Mouse (Mus musculus) WW6 (cell line): ENCODE results near the gene Nfix.

Experiments
- DNase-seq: peaks from one replicate; pipeline ENCODE4 v3.0.0-alpha.2; 2013; ENCODE audit warnings: low read depth, low spot score

The Nfix gene

DNA sequence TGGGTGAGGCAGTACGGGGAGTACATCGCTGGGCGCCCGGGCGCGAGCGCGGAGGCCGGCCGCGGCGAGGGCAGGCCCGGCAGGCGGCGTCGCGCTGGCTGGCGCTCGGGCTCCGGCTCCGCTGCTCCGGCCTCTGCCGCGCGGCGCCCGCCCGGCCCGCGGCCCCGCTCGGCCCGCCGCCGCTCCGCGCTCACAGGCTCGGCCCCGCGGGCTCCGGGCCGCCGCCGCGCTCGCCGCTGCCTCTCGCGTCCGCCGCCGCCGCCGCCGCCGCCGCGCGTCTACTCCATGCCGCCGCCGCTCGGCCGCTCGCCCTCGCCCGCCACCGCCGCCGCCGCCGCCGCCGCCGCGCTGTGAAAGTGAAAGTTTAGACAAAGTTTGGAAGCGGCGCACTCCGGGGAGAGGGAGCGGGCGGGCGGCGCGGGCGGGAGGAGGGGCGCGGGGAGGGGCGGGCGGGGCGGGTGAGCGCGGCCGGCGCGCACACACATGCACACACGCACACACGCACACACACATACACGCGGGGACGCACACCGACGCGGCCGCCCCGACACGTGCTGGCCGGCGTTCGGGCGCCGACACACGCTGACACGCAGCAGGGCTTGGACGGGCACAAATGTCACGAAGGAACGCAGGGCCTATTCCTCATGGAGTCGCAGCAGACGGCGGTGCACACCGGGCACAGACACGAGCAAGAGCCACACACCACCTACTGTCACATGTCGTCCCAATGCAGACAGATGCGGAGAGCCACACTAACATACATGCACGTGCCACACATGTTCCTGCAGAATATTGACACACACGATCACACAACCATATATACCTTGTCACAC, at the start of gene Nfix:
Gene Nfix (minus strand): TSS at position 346 of the 833 bp plus-strand sequence.
- DNase-seq: no peak

DNA sequence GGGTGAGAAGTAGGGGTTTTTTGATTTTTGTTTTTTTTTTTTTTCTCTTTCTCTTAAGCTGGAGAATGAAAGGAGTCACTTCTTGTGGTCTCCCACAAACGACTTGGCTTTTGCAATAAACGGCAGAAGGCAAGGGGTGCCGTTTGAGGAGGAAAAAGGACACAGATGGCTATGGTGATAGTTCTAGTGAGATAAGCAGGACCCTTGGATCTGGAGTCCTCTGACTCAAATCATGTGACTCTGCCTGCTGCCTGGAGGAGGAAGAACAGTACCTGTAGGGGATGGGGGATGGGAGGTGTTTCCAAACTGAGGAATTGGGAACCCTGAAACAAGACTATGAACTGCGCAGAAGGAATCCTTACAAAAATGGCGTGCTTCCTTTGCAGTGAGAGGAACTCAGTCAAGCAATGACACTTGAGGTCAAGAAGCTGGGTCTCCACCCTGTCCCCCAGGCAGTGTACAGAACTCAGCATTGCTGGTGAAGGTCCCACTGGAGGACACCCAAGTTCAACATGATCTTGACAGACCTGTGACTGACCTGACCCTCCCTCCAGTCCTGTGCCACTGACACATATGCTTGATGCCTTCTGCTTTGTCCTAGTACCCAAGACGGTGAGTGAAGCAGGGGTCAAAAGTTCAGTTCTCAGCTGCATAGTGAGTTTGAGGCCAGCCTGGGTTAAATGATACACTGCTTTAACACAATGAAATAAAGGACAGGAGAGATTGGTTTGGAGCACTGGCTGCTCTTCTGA, 47.7 kb upstream of the Nfix start:
- no peak for DNase-seq

DNA sequence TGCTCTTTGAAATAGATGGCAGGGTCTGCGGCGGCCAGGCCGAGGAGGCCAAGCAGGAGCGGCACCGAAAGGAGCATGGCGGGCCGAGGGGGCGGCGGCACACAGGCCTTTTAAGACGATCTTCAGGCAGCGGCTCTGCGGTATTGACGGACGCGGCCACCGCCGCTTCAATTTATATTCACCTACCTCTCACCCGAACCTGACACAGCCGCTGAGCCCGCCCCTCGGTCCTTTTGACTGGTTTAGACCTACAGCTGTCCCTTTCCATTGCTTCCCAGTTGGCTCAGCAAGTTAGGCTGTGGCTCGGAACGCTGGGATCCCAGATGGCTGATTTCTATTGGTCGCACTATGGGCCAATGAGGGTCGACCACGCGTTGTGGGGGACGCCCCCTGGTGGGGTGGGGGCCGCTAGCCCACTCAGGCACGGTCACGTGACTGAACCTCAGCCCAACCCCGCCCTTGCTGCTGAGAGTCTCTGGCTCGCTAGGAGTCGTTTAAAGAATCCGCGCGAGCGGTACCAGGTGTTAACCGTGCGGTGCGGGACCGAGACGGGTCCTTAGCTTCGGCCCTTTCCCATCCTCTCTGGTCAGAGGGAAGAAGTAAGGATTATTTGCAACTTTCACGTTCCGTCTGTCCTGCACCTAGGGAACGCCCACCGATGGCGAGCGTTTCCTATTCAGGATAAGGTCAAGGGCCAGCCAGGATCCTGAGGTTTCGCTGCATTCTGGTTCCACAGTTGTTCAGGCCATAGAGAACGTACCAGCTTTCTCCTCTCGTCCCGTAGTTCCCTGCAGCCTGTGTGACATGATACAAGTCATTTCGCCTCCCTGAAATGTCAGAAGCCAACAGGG, 46.8 kb upstream of the Nfix start, which contains the start of gene Calr:
Gene Calr (minus strand): TSS at position 213 of the 851 bp plus-strand sequence.
- DNase-seq: peak; percentile 100

DNA sequence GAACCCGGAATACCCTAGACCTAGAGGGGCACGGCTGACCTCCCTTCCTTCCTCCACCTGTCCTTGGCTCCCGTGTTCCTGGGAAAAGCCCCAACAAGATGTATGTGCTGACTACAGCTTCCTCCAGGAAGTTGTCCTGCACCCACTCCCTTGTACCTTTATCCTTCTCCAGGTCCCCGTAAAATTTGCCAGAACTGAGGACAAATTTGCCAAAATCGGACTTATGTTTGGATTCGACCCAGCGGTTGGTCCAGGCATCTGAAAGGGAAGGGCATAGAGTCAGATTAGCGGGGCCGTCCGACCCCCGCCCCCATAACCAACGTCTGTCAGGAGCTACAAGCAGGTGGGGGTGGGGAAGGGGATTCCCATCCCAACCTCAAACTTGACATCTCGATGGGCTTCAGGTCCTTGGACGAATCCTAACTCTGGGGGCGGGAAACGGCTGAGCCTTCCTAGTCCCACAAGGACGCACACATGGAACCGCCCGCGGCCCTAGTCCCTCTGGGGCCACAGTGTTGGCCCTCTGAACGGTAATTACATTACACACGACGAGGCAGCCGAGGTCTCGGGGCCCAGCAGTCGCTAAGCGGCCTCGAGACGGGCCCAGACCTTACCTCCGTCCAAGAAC, 46.1 kb upstream of the Nfix start:
- no peak for DNase-seq

DNA sequence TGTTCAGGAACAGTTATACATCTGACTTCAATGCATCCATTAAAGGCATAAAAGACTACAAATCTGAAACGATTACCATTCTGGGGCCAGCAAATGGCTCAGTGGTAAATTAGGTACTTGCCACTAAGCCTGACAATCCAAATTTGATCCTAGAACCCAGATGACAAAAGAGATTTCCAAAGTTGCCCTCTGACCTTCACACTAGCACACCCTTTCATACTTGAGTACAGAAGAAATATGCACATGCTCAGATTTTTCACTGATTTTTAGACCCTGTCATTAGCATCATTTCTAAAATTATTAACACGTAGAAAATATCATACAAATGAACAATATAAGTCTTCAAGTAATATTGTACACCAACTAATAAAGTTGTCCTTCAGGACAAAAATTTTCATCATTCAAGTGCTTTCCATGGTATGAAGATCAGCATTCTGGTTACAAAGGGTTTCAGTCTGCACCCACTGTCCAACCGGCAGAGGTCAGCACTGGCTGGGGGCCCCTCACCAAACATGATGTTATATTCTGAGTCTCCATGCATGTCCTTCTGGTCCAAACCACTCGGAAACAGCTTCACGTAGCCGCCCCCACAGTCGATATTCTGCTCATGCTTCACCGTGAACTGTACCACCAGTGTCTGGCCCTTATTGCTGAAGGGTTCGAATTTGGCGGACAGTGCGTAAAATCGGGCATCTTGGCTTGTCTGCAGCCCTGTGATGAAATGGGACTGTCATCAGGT, 45.4 kb upstream of the Nfix start:
- DNase-seq: no peak

DNA sequence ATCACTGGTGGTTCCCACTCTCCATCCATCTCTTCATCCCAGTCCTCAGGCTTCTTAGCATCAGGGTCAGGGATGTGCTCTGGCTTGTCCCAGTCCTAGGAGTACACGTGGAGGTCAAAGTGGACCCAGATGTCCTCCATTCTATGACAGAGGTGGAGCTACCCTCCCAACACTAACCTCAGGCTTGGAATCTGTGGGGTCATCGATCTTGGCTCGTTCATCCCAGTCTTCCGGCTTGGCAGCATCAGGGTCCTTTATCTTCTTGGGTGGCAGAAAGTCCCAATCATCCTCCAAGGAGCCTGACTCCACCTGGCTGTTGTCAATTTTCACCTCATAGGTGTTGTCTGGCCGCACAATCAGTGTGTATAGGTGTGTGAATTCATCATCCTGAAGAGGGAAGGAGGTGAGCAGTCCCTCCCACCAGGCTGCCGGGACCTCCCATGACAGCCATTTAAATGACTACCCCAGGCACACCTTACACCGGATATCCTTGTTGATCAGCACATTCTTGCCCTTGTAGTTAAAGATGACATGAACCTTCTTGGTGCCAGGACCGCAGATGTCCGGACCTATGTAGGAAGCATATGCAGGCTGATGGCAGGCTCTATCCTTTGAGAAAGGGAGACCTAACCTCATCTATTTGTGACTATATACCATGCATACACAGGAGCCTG, 44.4 kb upstream of the Nfix start:
- no peak for DNase-seq

DNA sequence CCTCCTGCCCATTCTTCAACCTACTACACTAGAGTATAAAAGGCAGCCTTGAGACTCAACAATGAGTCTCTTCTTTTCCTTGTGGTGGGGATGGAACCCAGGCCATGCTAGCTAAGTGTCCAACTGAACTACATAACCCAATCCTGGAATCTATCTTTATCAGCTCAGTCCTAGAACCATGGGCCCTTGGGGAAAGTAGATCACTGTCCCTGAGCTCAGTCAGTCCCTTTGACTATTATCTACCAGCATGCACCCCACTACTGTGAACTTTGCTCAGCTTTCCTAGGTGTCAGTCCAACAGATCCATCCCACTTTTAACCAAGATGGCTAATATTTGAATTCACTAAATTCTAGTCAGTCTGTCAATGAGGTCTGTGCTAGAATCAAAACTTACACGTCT, 41.4 kb upstream of the Nfix start:
- no peak for DNase-seq

DNA sequence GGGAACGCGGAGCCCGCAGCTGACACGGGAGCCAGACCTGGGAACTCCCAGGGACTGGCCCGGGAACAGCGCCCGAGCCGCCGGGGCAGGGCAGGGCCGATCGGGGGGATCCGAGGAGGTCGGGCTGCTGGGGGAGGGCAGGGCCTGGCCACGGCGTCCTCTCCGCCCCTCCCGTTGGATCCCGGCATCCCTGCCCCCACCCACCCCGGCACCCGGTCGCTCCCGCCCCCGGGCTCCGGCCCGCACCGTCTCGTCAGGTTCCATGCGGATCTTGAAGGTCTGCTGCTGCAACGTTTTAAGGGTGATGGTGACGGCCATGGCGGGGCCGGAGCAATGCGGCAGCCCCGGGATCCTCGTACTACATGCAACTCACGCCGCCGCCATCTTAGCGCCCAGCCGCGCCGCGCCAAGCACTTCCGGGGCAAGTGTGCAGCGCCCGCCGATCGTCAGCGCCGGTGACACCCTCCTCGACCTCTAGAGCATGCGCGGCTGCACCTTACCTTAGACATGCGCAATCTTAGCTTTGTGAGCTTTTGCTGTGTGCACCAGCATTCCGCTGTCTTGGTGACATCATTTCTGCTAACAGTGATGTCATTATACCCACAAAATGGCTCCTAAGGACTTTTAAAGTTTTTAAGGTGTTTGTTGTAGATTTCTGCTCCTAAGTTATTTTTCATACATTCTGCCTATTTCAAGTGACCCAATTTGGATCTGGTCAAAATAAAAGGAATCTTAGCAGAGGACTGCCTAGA, 40.3 kb upstream of the Nfix start, which contains the start of gene Rad23a:
Gene Rad23a (minus strand): TSS at position 418 of the 752 bp plus-strand sequence.
- peak; percentile 93 for DNase-seq

DNA sequence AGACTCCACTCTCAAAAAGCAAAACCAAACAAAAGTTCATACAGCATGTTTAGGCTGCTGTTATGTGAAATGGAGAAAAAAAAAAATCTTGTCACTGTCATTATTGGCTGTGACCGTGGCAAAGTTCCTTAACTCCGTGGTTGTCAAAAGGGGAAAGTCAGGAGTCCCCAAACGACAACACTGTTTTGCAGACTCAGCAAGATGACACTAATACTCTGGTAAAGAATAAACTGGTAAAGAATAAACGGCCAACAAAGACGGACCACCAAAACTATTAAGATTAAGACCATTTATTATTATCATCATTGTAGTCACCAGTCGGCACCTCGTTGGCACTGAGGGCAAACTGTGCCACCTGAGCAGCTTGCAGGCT, 39.7 kb upstream of the Nfix start:
- no peak for DNase-seq

DNA sequence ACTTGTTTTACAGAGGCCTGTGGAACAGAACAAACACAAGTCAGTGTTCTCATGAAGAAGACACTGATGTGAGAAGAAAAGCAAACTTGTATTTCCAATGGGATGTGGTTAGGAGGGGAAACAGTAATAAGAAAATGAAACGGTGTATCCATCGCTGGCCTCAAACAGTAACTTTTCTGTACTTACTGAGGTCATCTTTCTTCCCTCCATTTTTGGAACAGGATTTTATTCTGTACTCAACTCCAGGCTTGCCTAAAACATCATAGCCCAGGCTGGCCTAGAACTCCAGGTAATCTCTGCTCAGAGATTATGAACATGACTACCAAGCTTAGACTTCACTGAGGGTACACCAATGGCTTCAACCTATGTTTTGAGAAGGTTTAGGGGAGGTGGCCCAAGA, 39.3 kb upstream of the Nfix start:
- DNase-seq: no peak

DNA sequence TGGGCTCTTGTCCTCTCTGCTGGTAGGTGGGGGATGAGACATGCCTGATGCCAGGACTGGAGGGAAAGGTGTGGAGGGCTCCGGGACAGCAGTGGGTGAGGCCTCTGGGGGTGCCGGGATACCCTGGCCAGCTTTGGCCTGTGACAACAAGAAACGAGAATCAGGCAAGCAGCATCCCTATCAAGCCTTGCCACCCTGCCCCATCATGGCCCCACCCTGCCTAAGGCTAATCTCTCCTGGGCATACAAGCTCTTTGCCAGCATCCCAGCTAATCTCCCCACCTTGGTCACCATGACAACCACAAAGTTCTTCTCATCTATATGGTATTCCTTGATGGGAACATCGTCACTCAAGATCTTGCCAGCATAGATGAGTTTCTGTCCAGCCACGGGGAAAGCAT, 38.4 kb upstream of the Nfix start:
- DNase-seq: no peak

DNA sequence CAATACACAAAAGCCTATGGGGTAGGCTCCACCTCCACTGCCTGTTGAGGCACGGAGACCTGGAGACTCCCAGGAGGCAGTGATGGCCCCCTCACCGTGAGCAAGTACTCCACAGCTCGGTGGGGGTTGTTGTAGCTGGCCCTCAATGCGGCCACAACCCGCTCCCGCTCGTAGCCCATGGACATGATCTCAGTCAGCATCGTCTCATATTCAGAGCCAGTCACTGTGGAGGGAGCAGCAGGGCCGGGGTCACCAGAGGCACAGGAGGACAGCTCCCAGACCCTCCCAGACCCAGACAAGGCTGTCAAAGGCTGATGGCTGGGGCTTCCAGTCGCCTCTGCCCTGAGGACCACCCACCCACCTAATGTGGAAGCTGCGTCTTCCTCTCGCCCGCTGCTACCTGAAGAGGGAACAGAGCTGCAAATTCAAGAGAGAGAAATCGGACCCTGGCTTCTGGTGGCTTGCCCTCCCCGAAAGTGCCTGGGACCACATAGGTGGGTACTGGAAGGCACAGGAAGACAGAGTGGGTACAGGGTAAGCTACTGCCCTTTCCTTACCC, 37.8 kb upstream of the Nfix start:
- DNase-seq: no peak

DNA sequence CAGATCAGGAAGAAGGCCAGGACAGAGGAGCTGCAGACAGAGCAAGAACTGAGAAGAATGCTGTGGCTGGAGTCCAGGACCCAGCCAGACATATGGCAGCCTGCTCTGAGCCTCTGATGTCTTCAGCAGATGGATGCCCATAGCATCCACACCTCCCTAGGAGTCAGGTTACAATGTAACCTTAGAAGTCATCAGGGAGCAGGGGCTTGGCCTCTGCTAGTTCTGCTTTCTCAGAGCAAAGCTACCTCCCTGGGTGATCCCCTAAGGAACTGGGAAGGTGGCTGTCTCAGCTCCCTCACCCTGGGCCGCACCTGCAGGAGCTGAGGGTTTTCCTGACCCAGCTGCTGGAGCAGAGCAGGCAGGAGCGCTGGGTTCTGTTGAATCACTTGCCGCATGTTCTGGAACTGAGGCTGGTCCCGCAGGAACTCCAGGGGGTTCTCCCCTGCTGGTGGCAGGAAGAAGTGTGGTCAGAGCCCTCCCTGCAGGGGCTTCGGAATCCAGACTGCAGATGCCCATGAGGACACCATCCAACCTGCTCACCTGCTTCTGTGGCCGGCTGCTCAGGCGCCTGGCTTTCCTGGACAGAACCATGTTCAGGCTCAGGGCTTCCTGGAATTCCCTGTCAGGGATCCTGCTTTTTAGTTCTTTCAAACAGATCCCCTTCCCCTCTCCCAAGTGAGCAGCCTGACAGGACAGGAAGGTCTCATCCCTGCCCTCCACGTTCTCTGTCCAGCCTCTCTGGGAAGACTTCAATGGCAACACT, 37.2 kb upstream of the Nfix start:
- no peak for DNase-seq

DNA sequence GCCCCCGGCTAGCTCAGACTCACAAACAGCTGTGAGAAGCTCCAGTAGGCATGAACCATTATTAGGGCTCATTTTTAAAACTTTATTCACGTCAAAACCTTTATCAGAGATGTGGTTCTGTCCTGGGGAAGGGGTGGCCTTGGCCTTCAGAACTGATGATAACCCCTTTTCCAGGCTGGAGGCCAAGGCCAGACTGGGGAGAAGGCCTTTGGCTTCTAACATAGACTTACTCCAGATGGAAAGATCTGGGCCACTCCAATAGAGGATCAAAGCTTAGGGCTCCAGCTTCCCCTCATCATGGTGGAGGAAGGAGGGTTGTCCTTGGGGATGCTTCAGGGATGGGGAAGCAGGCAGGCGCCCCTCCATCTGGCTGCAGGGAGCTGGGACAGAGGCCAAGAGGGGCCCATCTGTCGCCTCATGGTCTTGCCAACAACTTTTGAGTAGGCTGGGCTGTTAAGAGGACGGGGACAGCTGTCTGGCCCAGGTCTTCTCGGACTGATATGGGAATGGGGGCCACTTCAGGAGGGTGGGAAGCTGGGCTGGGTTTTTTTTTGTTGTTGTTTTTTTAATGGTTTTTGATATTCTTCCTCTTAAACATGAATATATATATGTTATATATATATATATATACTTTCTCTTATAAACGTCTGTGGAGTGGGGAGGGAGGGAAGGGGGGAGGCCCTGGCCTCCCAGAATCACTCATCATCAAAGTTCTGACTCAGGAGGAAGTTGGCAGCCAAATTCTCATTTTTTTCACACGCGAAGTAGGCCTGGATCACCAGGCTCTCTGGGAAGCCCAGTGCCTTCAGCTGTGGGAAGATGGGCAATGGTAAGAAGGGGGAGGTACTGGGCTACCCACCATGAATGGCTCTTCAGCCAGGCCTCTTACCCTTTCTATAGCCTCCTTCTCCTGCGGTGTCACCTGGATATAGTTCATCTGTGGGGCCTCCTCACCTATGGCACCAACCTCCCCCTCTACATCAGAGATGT, 35.0 kb upstream of the Nfix start:
- DNase-seq: no peak

DNA sequence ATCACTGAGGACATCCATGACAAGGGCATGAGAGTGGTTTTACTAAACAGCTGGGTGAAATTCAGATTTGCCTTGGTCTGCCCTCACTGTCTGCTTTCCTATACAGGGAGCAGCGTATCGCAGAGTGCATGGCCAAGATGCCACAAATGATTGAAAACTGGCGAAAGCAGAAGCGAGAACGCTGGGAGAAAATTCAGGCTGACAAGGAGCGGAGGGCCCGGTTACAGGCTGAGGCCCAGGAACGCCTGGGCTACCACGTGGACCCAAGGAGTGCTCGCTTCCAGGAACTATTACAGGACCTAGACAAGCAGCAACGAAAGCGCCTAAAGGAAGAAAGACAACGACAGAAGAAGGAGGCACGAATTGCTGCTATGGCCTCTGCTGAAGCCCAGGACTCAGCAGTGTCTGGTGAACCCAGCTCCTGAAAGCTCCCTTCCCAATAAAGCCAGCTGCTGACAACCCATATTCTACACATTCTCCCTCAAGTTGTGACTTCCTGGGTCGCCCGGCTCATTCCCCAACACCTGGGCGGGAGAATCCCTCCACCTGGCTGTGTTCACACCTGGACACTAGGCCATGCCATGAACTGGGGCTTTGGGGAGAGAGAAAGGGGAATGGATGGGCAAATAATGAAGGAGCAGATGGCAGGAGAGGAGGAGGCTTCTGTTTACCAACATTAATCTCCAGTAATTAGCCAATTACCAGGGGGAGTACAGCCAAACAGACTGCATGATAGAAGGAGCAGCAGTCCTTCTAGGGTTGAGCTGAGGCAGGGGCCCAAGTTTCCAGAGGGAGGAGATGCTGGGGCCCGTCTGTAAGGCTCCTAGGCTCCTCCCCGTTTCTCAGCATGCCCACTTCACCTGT, 34.1 kb upstream of the Nfix start:
- no peak for DNase-seq
